Mouse (Mus musculus): ENCODE measurements around the gene Mfap1a.

DNA sequence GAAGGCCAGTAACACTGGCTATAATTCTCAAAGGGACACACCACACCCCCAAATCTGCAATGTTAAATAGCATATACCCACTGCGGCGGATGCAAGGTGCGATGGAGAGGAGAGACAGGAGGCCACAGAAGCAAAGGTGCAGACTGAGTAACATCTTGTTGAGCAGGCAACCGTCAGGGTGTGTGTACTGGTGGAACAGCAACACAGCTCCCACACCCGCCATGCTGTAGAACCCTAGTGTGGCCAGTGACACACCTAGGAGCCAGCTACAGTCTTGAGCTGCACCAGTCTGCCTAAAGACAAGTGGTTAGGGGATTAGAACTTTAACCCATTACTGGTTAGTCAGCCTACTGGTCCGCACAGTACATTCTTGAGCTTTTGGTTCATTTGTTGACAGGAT, 52.5 kb downstream of the Mfap1a start:
- no peak for TF ChIP-seq JUN (IDR thresholded peaks at IDR 0.05; ENCODE audit: insufficient read depth, low read depth, low read length)
- no peak for TF ChIP-seq CTCF (conservative IDR thresholded peaks at IDR 0.05 in 1 of 2, IDR thresholded peaks at IDR 0.05 in 1 of 2; ENCODE audit: low read depth in 2 of 2, low read length in 2 of 2)
- TF ChIP-seq SMC3 (IDR thresholded peaks at IDR 0.05; ENCODE audit: low read depth, low read length) = no peak
- TF ChIP-seq KAT2A (IDR thresholded peaks at IDR 0.05; ENCODE audit: insufficient replicate concordance, low read length) = no peak
- TF ChIP-seq POLR2AphosphoS2 (IDR thresholded peaks at IDR 0.05; ENCODE audit: low read depth, low read length) = no peak
- TF ChIP-seq ZC3H11A (IDR thresholded peaks at IDR 0.05; ENCODE audit: low read depth, low read length) = no peak
- no peak for TF ChIP-seq MXI1 (IDR thresholded peaks at IDR 0.05; ENCODE audit: low read depth, low read length)

Measured in CH12.LX (cell line).